8 mouse cellular contexts compared by ENCODE assay signal in genomic region chr13:23424494-23425325, GRCm38 (mm10). TPM values are rescaled to one million over a fixed set of nuclear protein-coding genes. Genes with fewer than 3 reads are reported as not detected.
DNase-seq lines count a peak whose midpoint lies in the region; ATAC-seq and TF ChIP-seq lines count a peak whose summit lies in the region.

No protein-coding gene starts in this region.

- H3K9me3 ChIP-seq in E14TG2a.4 (ENCODE audit: low read length), result no peaks in the 10 kb centered on the region
- H3K9me3 ChIP-seq in forebrain, embryonic 12.5 days, result no peaks in the 10 kb centered on the region
- no peaks in the 10 kb centered on the region for H3K9me3 ChIP-seq in heart, embryonic 16.5 days (replicated peaks; ENCODE audit: control insufficient read depth, low read length)
- no peaks in the 10 kb centered on the region for H3K9me3 ChIP-seq in liver, embryonic 13.5 days (replicated peaks)
- no peaks in the 10 kb centered on the region for H3K9me3 ChIP-seq in stomach, embryonic 15.5 days

- H3K9ac ChIP-seq in forebrain, embryonic 12.5 days, result peak overlapping the region; percentile 13
- peak overlapping the region; percentile 27 for H3K9ac ChIP-seq in heart, embryonic 16.5 days (ENCODE audit: low read length)
- peak overlapping the region; percentile 55 for H3K9ac ChIP-seq in liver, embryonic 13.5 days
- H3K9ac ChIP-seq in stomach, embryonic 15.5 days, result no peak overlapping the region

- WGBS in forebrain, embryonic 12.5 days, result 2% methylated on average over 25 of the region's 25 CpGs
- 2% methylated on average over 25 of the region's 25 CpGs for WGBS in heart, embryonic 16.5 days
- 1% methylated on average over 25 of the region's 25 CpGs for WGBS in liver, embryonic 13.5 days (ENCODE audit: insufficient replicate concordance)
- WGBS in stomach, embryonic 15.5 days, result 1% methylated on average over 25 of the region's 25 CpGs

- H3K4me1 ChIP-seq in E14TG2a.4 (replicated peaks; ENCODE audit: low read depth, low read length), result peaks cover 71% of the 10 kb centered on the region
- peaks cover 26% of the 10 kb centered on the region for H3K4me1 ChIP-seq in forebrain, embryonic 12.5 days
- H3K4me1 ChIP-seq in heart, embryonic 16.5 days (ENCODE audit: control insufficient read depth, insufficient read depth, low read length), result peaks cover 16% of the 10 kb centered on the region
- H3K4me1 ChIP-seq in liver, embryonic 13.5 days (replicated peaks), result peaks cover 54% of the 10 kb centered on the region
- peaks cover 12% of the 10 kb centered on the region for H3K4me1 ChIP-seq in stomach, embryonic 15.5 days

- H3K27ac ChIP-seq in forebrain, embryonic 12.5 days, result peak overlapping the region; percentile 1; the same call in 1 of the 2 replicates
- peak overlapping the region; percentile 28; the same call in 1 of the 2 replicates for H3K27ac ChIP-seq in heart, embryonic 16.5 days (ENCODE audit: low read length)
- peak overlapping the region; percentile 77 for H3K27ac ChIP-seq in liver, embryonic 13.5 days
- H3K27ac ChIP-seq in stomach, embryonic 15.5 days, result peak overlapping the region; percentile 63

- peak; percentile 94 for DNase-seq in c-Kit-positive CD71-positive TER-119-negative erythroid progenitor cells, embryonic 14.5 days (ENCODE audit: low read depth)
- peak; percentile 90 to 93 for DNase-seq in kidney, postnatal 25 days
- peak; percentile 87 for DNase-seq in liver, embryonic 13.5 days
- peak; percentile 97 for DNase-seq in naive thymus-derived CD4-positive, alpha-beta T cell, adult 2 months (ENCODE audit: low read depth)

- no peaks in the 10 kb centered on the region for H3K27me3 ChIP-seq in E14TG2a.4 (ENCODE audit: insufficient read depth, low read length)
- no peaks in the 10 kb centered on the region for H3K27me3 ChIP-seq in forebrain, embryonic 12.5 days
- no peaks in the 10 kb centered on the region for H3K27me3 ChIP-seq in heart, embryonic 16.5 days (ENCODE audit: control insufficient read depth, insufficient read depth, low read length)
- no peaks in the 10 kb centered on the region for H3K27me3 ChIP-seq in liver, embryonic 13.5 days
- no peaks in the 10 kb centered on the region for H3K27me3 ChIP-seq in stomach, embryonic 15.5 days (replicated peaks)

- peaks cover 32% of the 10 kb centered on the region for H3K36me3 ChIP-seq in E14TG2a.4 (ENCODE audit: insufficient read depth, low read length)
- H3K36me3 ChIP-seq in forebrain, embryonic 12.5 days (replicated peaks), result peaks cover 26% of the 10 kb centered on the region
- H3K36me3 ChIP-seq in heart, embryonic 16.5 days (ENCODE audit: control insufficient read depth, insufficient read depth), result peaks cover 20% of the 10 kb centered on the region
- peaks cover 28% of the 10 kb centered on the region for H3K36me3 ChIP-seq in liver, embryonic 13.5 days
- H3K36me3 ChIP-seq in stomach, embryonic 15.5 days, result peaks cover 9% of the 10 kb centered on the region; the same call in 1 of the 2 replicates

- peak overlapping the region; percentile 100 for H3K4me3 ChIP-seq in E14TG2a.4 (replicated peaks; ENCODE audit: low read length)
- peak overlapping the region; percentile 30 for H3K4me3 ChIP-seq in forebrain, embryonic 12.5 days (replicated peaks)
- peak overlapping the region; percentile 44 for H3K4me3 ChIP-seq in heart, embryonic 16.5 days (ENCODE audit: low read length)
- H3K4me3 ChIP-seq in liver, embryonic 13.5 days (replicated peaks), result peak overlapping the region; percentile 90
- peak overlapping the region; percentile 39 for H3K4me3 ChIP-seq in stomach, embryonic 15.5 days (replicated peaks)

- ATAC-seq in forebrain, embryonic 12.5 days (ENCODE audit: low FRiP score), result peak; percentile 83
- ATAC-seq in heart, embryonic 16.5 days (replicated peaks; ENCODE audit: extremely low read depth, insufficient read depth, low FRiP score), result peak; percentile 80
- ATAC-seq in liver, embryonic 13.5 days (ENCODE audit: low read depth), result peak; percentile 60
- peak; percentile 74 for ATAC-seq in stomach, embryonic 15.5 days (ENCODE audit: insufficient read depth, low FRiP score, low read depth)

- TF ChIP-seq CTCF in E14TG2a.4 (conservative IDR thresholded peaks at IDR 0.05; ENCODE audit: low read length), result peak; percentile 49

- H3K4me2 ChIP-seq in forebrain, embryonic 12.5 days, result peak overlapping the region; percentile 91
- peak overlapping the region; percentile 91 for H3K4me2 ChIP-seq in heart, embryonic 16.5 days (ENCODE audit: low read depth, low read length)
- H3K4me2 ChIP-seq in liver, embryonic 13.5 days, result peak overlapping the region; percentile 89
- peak overlapping the region; percentile 72 for H3K4me2 ChIP-seq in stomach, embryonic 15.5 days

RNA-seq across cellular contexts. Expression of gene Abt1, which starts 1.0 kb away (rescaled TPM):
- 13.0 and 13.2 TPM in 2 replicates for polyA plus RNA-seq in forebrain, embryonic 12.5 days (2016; fragmentation: Nextera tagmentation; extraction: Ambion mirVana)
- polyA plus RNA-seq in heart, embryonic 16.5 days (2015; fragmentation: Nextera tagmentation; extraction: Ambion mirVana), result 9.2 and 9.4 TPM in 2 replicates
- polyA plus RNA-seq in liver, embryonic 13.5 days (2015; fragmentation: Nextera tagmentation; extraction: Ambion mirVana), result 8.3 and 9.1 TPM in 2 replicates
- 10.7 and 11.9 TPM in 2 replicates for polyA plus RNA-seq in stomach, embryonic 15.5 days (2015; fragmentation: Nextera tagmentation; extraction: Ambion mirVana)

RNA-seq across cellular contexts. Expression of gene Btn1a1, which starts 41.0 kb away (rescaled TPM):
- 0.18 and 0.36 TPM in 2 replicates for polyA plus RNA-seq in forebrain, embryonic 12.5 days (2016; fragmentation: Nextera tagmentation; extraction: Ambion mirVana)
- polyA plus RNA-seq in heart, embryonic 16.5 days (2015; fragmentation: Nextera tagmentation; extraction: Ambion mirVana), result 0.83 and 1.0 TPM in 2 replicates
- polyA plus RNA-seq in liver, embryonic 13.5 days (2015; fragmentation: Nextera tagmentation; extraction: Ambion mirVana), result 1.5 and 2.0 TPM in 2 replicates
- polyA plus RNA-seq in stomach, embryonic 15.5 days (2015; fragmentation: Nextera tagmentation; extraction: Ambion mirVana), result 0.09 and 0.22 TPM in 2 replicates

RNA-seq across cellular contexts. Expression of gene Zfp322a, which starts 55.7 kb away (rescaled TPM):
- polyA plus RNA-seq in forebrain, embryonic 12.5 days (2016; fragmentation: Nextera tagmentation; extraction: Ambion mirVana), result 64.1 and 65.6 TPM in 2 replicates
- 36.5 and 37.8 TPM in 2 replicates for polyA plus RNA-seq in heart, embryonic 16.5 days (2015; fragmentation: Nextera tagmentation; extraction: Ambion mirVana)
- polyA plus RNA-seq in liver, embryonic 13.5 days (2015; fragmentation: Nextera tagmentation; extraction: Ambion mirVana), result 15.2 and 20.1 TPM in 2 replicates
- polyA plus RNA-seq in stomach, embryonic 15.5 days (2015; fragmentation: Nextera tagmentation; extraction: Ambion mirVana), result 40.9 and 42.0 TPM in 2 replicates

Comparison
In these comparisons a context has a peak if more than half of its experiments do, and no peak if none do; other contexts are left out.
1. Peak in every context shown above with its lines: DNase-seq, ATAC-seq, H3K4me3 ChIP-seq and H3K27ac ChIP-seq.
2. H3K4me3 ChIP-seq: peak in every context shown above with its lines; median percentile 100 in E14TG2a.4; 90 in liver, embryonic 13.5 days; 44 in heart, embryonic 16.5 days; 39 in stomach, embryonic 15.5 days; 30 in forebrain, embryonic 12.5 days.
3. H3K27ac ChIP-seq: peak in every context shown above with its lines; median percentile 77 in liver, embryonic 13.5 days; 63 in stomach, embryonic 15.5 days; 28 in heart, embryonic 16.5 days; 1 in forebrain, embryonic 12.5 days.